Mouse (Mus musculus) myocyte (in vitro differentiated cells): ENCODE measurements around the gene 1810009A15Rik. TPM values are rescaled to one million over a fixed set of nuclear protein-coding genes. Genes with fewer than 3 reads are reported as not detected.

Experiments
- H3K27me3 ChIP-seq: one replicate; pipeline ENCODE4 v1.6.1; 2011; ENCODE audit not compliant: control insufficient read depth, insufficient read depth, insufficient read length
- H3K36me3 ChIP-seq: one replicate; pipeline ENCODE4 v1.6.1; 2011; ENCODE audit not compliant: control insufficient read depth, insufficient read depth
- H3K4me2 ChIP-seq: one replicate; pipeline ENCODE4 v1.6.1; 2011; ENCODE audit warnings: low read depth, control low read depth
- H3K4me3 ChIP-seq: one replicate; pipeline ENCODE4 v1.5.1; 2011; ENCODE audit warnings: mild to moderate bottlenecking, control low read depth, moderate library complexity
- H3K79me2 ChIP-seq: one replicate; pipeline ENCODE4 v1.6.1; 2011; ENCODE audit not compliant: control insufficient read depth, insufficient read depth
- H3ac ChIP-seq: one replicate; pipeline ENCODE4 v1.6.1; 2011; ENCODE audit not compliant: control insufficient read depth, insufficient read length
- CEBPB ChIP-seq: IDR thresholded peaks from 2 replicates; pipeline ENCODE4 v1.6.1; 2011; ENCODE audit warnings: mild to moderate bottlenecking, moderate library complexity; ENCODE audit not compliant: poor library complexity, insufficient read depth, severe bottlenecking
- E2F4 ChIP-seq: IDR thresholded peaks from one replicate; pipeline ENCODE4 v1.6.1; 2011; ENCODE audit warnings: mild to moderate bottlenecking, control low read depth, moderate library complexity; ENCODE audit not compliant: insufficient read depth
- MAX ChIP-seq: IDR thresholded peaks from one replicate; pipeline ENCODE4 v1.6.1; 2011; ENCODE audit warnings: low read depth, mild to moderate bottlenecking, control low read depth
- MYOD1 ChIP-seq, 3 experiments: IDR thresholded peaks; one replicate each; pipeline ENCODE4 v1.6.1; 2011; ENCODE audit warnings: control low read depth in 2 of 3, low read depth in 2 of 3, mild to moderate bottlenecking in 2 of 3, moderate library complexity in 1 of 3; ENCODE audit not compliant: insufficient read length in 2 of 3, control insufficient read depth in 1 of 3
- MYOG ChIP-seq, 3 experiments: IDR thresholded peaks; one replicate each; pipeline ENCODE4 v1.6.1; 2011; ENCODE audit warnings: control low read depth in 2 of 3, low read depth in 2 of 3, mild to moderate bottlenecking in 2 of 3; ENCODE audit not compliant: insufficient read length in 2 of 3, control insufficient read depth in 1 of 3, insufficient read depth in 1 of 3
- POLR2A ChIP-seq: IDR thresholded peaks from one replicate; pipeline ENCODE4 v1.6.1; 2011; ENCODE audit warnings: low read depth, mild to moderate bottlenecking, control low read depth, moderate library complexity; ENCODE audit not compliant: insufficient read length
- POLR2AphosphoS2 ChIP-seq: IDR thresholded peaks from one replicate; pipeline ENCODE4 v1.6.1; 2011; ENCODE audit warnings: low read depth, control low read depth; ENCODE audit not compliant: insufficient read length
- REST ChIP-seq: IDR thresholded peaks from one replicate; pipeline ENCODE4 v1.6.1; 2011; ENCODE audit warnings: mild to moderate bottlenecking, control low read depth, moderate library complexity; ENCODE audit not compliant: insufficient read depth, insufficient read length
- SRF ChIP-seq: IDR thresholded peaks from one replicate; pipeline ENCODE4 v1.6.1; 2011; ENCODE audit warnings: low read depth; ENCODE audit not compliant: control insufficient read depth, insufficient read length
- TCF12 ChIP-seq: IDR thresholded peaks from one replicate; pipeline ENCODE4 v1.6.1; 2011; ENCODE audit warnings: mild to moderate bottlenecking, control low read depth; ENCODE audit not compliant: poor library complexity, insufficient read depth, severe bottlenecking
- TCF3 ChIP-seq: IDR thresholded peaks from one replicate; pipeline ENCODE4 v1.6.1; 2011; ENCODE audit warnings: low read depth, control low read depth; ENCODE audit not compliant: insufficient read length
- USF1 ChIP-seq: IDR thresholded peaks from one replicate; pipeline ENCODE4 v1.6.1; 2011; ENCODE audit warnings: low read depth, mild to moderate bottlenecking, control low read depth, moderate library complexity
- polyA plus RNA-seq: library from polyadenylated mRNA; unstranded; fragments of >200 nt; fragmentation: generic; extraction: Trizol; gene quantifications from one replicate; pipeline ENCODE4 v1.2.1, GENCODE M21; 2012; ENCODE audit warnings: missing spikeins

Gene 1810009A15Rik
- 73.1 TPM for polyA plus RNA-seq

- peak within 1 kb of the TSS; percentile 95 for H3K4me2 ChIP-seq
- TF ChIP-seq POLR2AphosphoS2, result peak; percentile 66
- TF ChIP-seq POLR2A, result peak; percentile 77
- peak; percentile 55 for TF ChIP-seq SRF
- TF ChIP-seq TCF12, result no peak
- no peaks in the 10 kb centered on the region for H3K27me3 ChIP-seq
- H3K4me3 ChIP-seq, result peak within 1 kb of the TSS; percentile 53
- H3K36me3 ChIP-seq, result no peaks in the 10 kb centered on the region
- H3K79me2 ChIP-seq, result peaks cover 31% of the 10 kb centered on the region
- peak within 1 kb of the TSS; percentile 6 for H3ac ChIP-seq
These were observed at the start of gene 1810009A15Rik, which contains the start of gene Gm49416 for GRCm38 (mm10) chr19:8888511-8889385. 1810009A15Rik (plus strand) TSS chr19:8888853. Gm49416 (plus strand) TSS chr19:8888926.

- Histone ChIP-seq H3K36me3 (peaks cover 24% of the 10 kb centered on the region), H3ac (no peak within 1 kb of the TSS), H3K4me3 (peak within 1 kb of the TSS; percentile 19), H3K79me2 (no peaks in the 10 kb centered on the region), H3K4me2 (peak within 1 kb of the TSS; percentile 56), H3K27me3 (no peaks in the 10 kb centered on the region)
- peak; percentile 22 for TF ChIP-seq POLR2AphosphoS2
- no peak for TF ChIP-seq REST
These were observed 49.3 kb upstream of the 1810009A15Rik start, which contains the start of gene Gng3 for GRCm38 (mm10) chr19:8839103-8839907. Gng3 (minus strand) TSS chr19:8839194.

GRCm38 (mm10) chr19:8839908-8840791, 48.5 kb upstream of the 1810009A15Rik start:
- Histone ChIP-seq H3K27me3 (no peaks in the 10 kb centered on the region), H3K36me3 (peaks cover 19% of the 10 kb centered on the region), H3ac (no peak overlapping the region), H3K79me2 (no peaks in the 10 kb centered on the region), H3K4me3 (no peak overlapping the region), H3K4me2 (no peak overlapping the region)
- TF ChIP-seq MAX (no peak), TCF12 (no peak), REST (no peak), POLR2A (no peak)

GRCm38 (mm10) chr19:8841012-8841411, 47.6 kb upstream of the 1810009A15Rik start:
- H3K27me3 ChIP-seq, result no peaks in the 10 kb centered on the region
- H3ac ChIP-seq, result no peak overlapping the region
- H3K79me2 ChIP-seq, result no peaks in the 10 kb centered on the region
- H3K4me3 ChIP-seq, result no peak overlapping the region
- no peak overlapping the region for H3K4me2 ChIP-seq
- TF ChIP-seq TCF12, result no peak
- TF ChIP-seq MYOG (IDR thresholded peaks at IDR 0.05; ENCODE audit: control insufficient read depth in 1 of 3, insufficient read depth in 1 of 3, insufficient read length in 2 of 3, low read depth in 2 of 3), result no peak
- no peak for TF ChIP-seq POLR2AphosphoS2
- no peak for TF ChIP-seq E2F4
- no peak for TF ChIP-seq CEBPB
- no peak for TF ChIP-seq REST
- no peak for TF ChIP-seq MYOD1 (IDR thresholded peaks at IDR 0.05; ENCODE audit: control insufficient read depth in 1 of 3, insufficient read length in 2 of 3, low read depth in 2 of 3)
- no peak for TF ChIP-seq USF1
- no peak for TF ChIP-seq TCF3
- no peak for TF ChIP-seq POLR2A
- TF ChIP-seq MAX, result no peak
- TF ChIP-seq SRF, result no peak
- peaks cover 18% of the 10 kb centered on the region for H3K36me3 ChIP-seq

- H3K27me3 ChIP-seq, result no peaks in the 10 kb centered on the region
- no peak overlapping the region for H3K4me3 ChIP-seq
- H3ac ChIP-seq, result no peak overlapping the region
- H3K79me2 ChIP-seq, result no peaks in the 10 kb centered on the region
- H3K4me2 ChIP-seq, result no peak overlapping the region
- TF ChIP-seq REST (no peak), E2F4 (no peak), TCF3 (no peak), TCF12 (no peak), POLR2AphosphoS2 (no peak), CEBPB (no peak), POLR2A (no peak), MYOG (IDR thresholded peaks at IDR 0.05; ENCODE audit: control insufficient read depth in 1 of 3, insufficient read depth in 1 of 3, insufficient read length in 2 of 3, low read depth in 2 of 3) (no peak), MYOD1 (IDR thresholded peaks at IDR 0.05; ENCODE audit: control insufficient read depth in 1 of 3, insufficient read length in 2 of 3, low read depth in 2 of 3) (no peak), SRF (no peak), USF1 (no peak), MAX (no peak)
- H3K36me3 ChIP-seq, result peaks cover 25% of the 10 kb centered on the region
These were observed 45.7 kb upstream of the 1810009A15Rik start for GRCm38 (mm10) chr19:8842961-8843360.
